Mouse (Mus musculus) ES-E14 (cell line): Measurements from ENCODE around the gene Cib3.

ENCODE experiments used
- HCFC1 ChIP-seq: IDR thresholded peaks from 2 replicates; pipeline ENCODE4 v1.6.1; 2012; ENCODE audit warnings: low read length, inconsistent platforms, borderline replicate concordance; ENCODE audit not compliant: insufficient read depth
- MAFK ChIP-seq: IDR thresholded peaks from 2 replicates; pipeline ENCODE4 v1.6.1; 2014; ENCODE audit warnings: mild to moderate bottlenecking, low read depth, low read length, inconsistent platforms; ENCODE audit not compliant: insufficient read depth
- ZC3H11A ChIP-seq: IDR thresholded peaks from 2 replicates; pipeline ENCODE4 v1.6.1; 2012; ENCODE audit warnings: low read depth, mild to moderate bottlenecking, inconsistent platforms, low read length, borderline replicate concordance
- ZNF384 ChIP-seq: IDR thresholded peaks from 2 replicates; pipeline ENCODE4 v1.6.1; 2012; ENCODE audit warnings: low read depth, low read length, inconsistent platforms

- TF ChIP-seq MAFK (no peak), ZC3H11A (no peak), HCFC1 (no peak), ZNF384 (no peak)
These were observed 791 bp downstream of the Cib3 start for GRCm38 (mm10) chr8:72211846-72212245.
